Mouse (Mus musculus) thymus, adult 2 months (tissue): ENCODE measurements around the gene Calcoco1.

Experiments used
- CTCF ChIP-seq: fragments of 200-500 bp; IDR thresholded peaks from 2 replicates; pipeline ENCODE4 v1.5.1; 2012; ENCODE audit warnings: mild to moderate bottlenecking, control low read depth, low read length, moderate library complexity, borderline replicate concordance; ENCODE audit not compliant: control insufficient read depth, poor library complexity, insufficient read depth; ENCODE audit errors: extremely low read depth
- POLR2A ChIP-seq: fragments of 200-500 bp; IDR thresholded peaks from 2 replicates; pipeline ENCODE4 v1.6.1; 2012; ENCODE audit warnings: mild to moderate bottlenecking, low read length, control low read depth, moderate library complexity; ENCODE audit not compliant: control insufficient read depth, poor library complexity, insufficient read depth; ENCODE audit errors: extremely low read depth

GRCm38 (mm10) chr15:102770866-102771265, 48.9 kb upstream of the Calcoco1 start:
- TF ChIP-seq CTCF: no peak
- TF ChIP-seq POLR2A: no peak
